11 mouse cellular contexts compared by ENCODE assay signal in genomic region chr12:9978494-9979112, GRCm38 (mm10).
DNase-seq lines count a peak whose midpoint lies in the region; ATAC-seq and TF ChIP-seq lines count a peak whose summit lies in the region.
"Had no signal": no experiment of that assay in that cellular context is flagged by ENCODE, and none has a peak within 500 bp of the region (broad histone marks: within the 10 kb centered on the region; RNA-seq: fewer than 3 reads in every experiment).

No protein-coding gene starts in this region.

- no peak overlapping the region for H3K9ac ChIP-seq in heart, embryonic 12.5 days
- H3K9ac ChIP-seq in hindbrain, embryonic 16.5 days (ENCODE audit: low read depth, low read length) = no peak overlapping the region
- H3K9ac ChIP-seq: limb, embryonic 13.5 days had no signal

- no peaks in the 10 kb centered on the region for H3K36me3 ChIP-seq in heart, embryonic 12.5 days
- no peaks in the 10 kb centered on the region for H3K36me3 ChIP-seq in heart, embryonic 10.5 days
- no peaks in the 10 kb centered on the region for H3K36me3 ChIP-seq in hindbrain, embryonic 16.5 days (ENCODE audit: control insufficient read depth, insufficient read depth, low read length)
- H3K36me3 ChIP-seq: limb, embryonic 13.5 days had no signal

- peaks cover 4% of the 10 kb centered on the region; the same call in 1 of the 2 replicates for H3K4me1 ChIP-seq in heart, embryonic 12.5 days (replicated peaks)
- H3K4me1 ChIP-seq in heart, embryonic 10.5 days = no peaks in the 10 kb centered on the region
- H3K4me1 ChIP-seq in hindbrain, embryonic 16.5 days (ENCODE audit: control insufficient read depth, insufficient read depth, low read depth, low read length) = no peaks in the 10 kb centered on the region
- no peaks in the 10 kb centered on the region for H3K4me1 ChIP-seq in olfactory bulb, adult 2 months (ENCODE audit: control insufficient read depth, insufficient read depth, low read length)
- H3K4me1 ChIP-seq: limb, embryonic 13.5 days had no signal

- H3K4me3 ChIP-seq in heart, embryonic 12.5 days = no peak overlapping the region
- no peak overlapping the region for H3K4me3 ChIP-seq in heart, embryonic 10.5 days
- no peak overlapping the region for H3K4me3 ChIP-seq in hindbrain, embryonic 16.5 days (ENCODE audit: low read length)
- H3K4me3 ChIP-seq in olfactory bulb, adult 2 months (ENCODE audit: insufficient read depth, low read depth, low read length) = no peak overlapping the region
- no peak overlapping the region for H3K4me3 ChIP-seq in gastrocnemius, adult 2 months
- H3K4me3 ChIP-seq: limb, embryonic 13.5 days had no signal

- WGBS in heart, embryonic 12.5 days = 73% methylated on average over 3 of the region's 3 CpGs
- WGBS in heart, embryonic 10.5 days = 75% methylated on average over 3 of the region's 3 CpGs
- 51% methylated on average over 3 of the region's 3 CpGs for WGBS in hindbrain, embryonic 16.5 days
- WGBS in olfactory bulb, adult 2 months = 19% methylated on average over 3 of the region's 3 CpGs

- TF ChIP-seq POLR2A in olfactory bulb, adult 2 months (IDR thresholded peaks at IDR 0.05; ENCODE audit: insufficient read depth, low read depth, low read length) = no peak

- intact Hi-C loops in gastrocnemius, adult 2 months (cut with DNase I) = no loop called here

- H3K9me3 ChIP-seq in heart, embryonic 12.5 days (replicated peaks) = no peaks in the 10 kb centered on the region
- no peaks in the 10 kb centered on the region for H3K9me3 ChIP-seq in heart, embryonic 10.5 days
- H3K9me3 ChIP-seq in hindbrain, embryonic 16.5 days (ENCODE audit: control insufficient read depth, low read length) = no peaks in the 10 kb centered on the region
- H3K9me3 ChIP-seq: limb, embryonic 13.5 days had no signal

- no peak for TF ChIP-seq CTCF in olfactory bulb, adult 2 months (IDR thresholded peaks at IDR 0.05; ENCODE audit: insufficient read depth, low read depth, low read length)
- no peak for TF ChIP-seq CTCF in gastrocnemius, adult 2 months (IDR thresholded peaks at IDR 0.05)

- ATAC-seq in heart, embryonic 12.5 days (ENCODE audit: insufficient number of reproducible peaks, low FRiP score) = no peak
- ATAC-seq in hindbrain, embryonic 16.5 days = peak; percentile 90

- H3K27me3 ChIP-seq in heart, embryonic 12.5 days (replicated peaks) = no peaks in the 10 kb centered on the region
- no peaks in the 10 kb centered on the region for H3K27me3 ChIP-seq in heart, embryonic 10.5 days (ENCODE audit: insufficient read depth, poor library complexity, severe bottlenecking)
- no peaks in the 10 kb centered on the region for H3K27me3 ChIP-seq in hindbrain, embryonic 16.5 days (replicated peaks; ENCODE audit: control insufficient read depth, insufficient read depth, low read length)
- H3K27me3 ChIP-seq: limb, embryonic 13.5 days had no signal

- DNase-seq in heart, embryonic 10.5 days (ENCODE audit: low spot score) = no peak
- peak; percentile 13 for DNase-seq in ovary, postnatal 36 days (ENCODE audit: low spot score)
- DNase-seq in ovary, postnatal 14 days (ENCODE audit: low spot score) = no peak
- no peak for DNase-seq in gastrocnemius, adult 2 months
- no peak for DNase-seq in thymus, postnatal 4 days
- DNase-seq: embryo, embryonic 11 days; kidney, adult 9 months had no signal

- peak overlapping the region; percentile 11; the same call in 1 of the 2 replicates for H3K27ac ChIP-seq in heart, embryonic 12.5 days (ENCODE audit: poor library complexity, severe bottlenecking)
- no peak overlapping the region; the same call in 1 of the 2 replicates for H3K27ac ChIP-seq in heart, embryonic 10.5 days
- no peak overlapping the region for H3K27ac ChIP-seq in hindbrain, embryonic 16.5 days (ENCODE audit: low read depth, low read length)
- peak overlapping the region; percentile 59; the same call in 1 of the 2 replicates for H3K27ac ChIP-seq in olfactory bulb, adult 2 months (ENCODE audit: insufficient read depth, low read depth, low read length)
- H3K27ac ChIP-seq in gastrocnemius, adult 2 months = no peak overlapping the region
- H3K27ac ChIP-seq: limb, embryonic 13.5 days had no signal

- H3K4me2 ChIP-seq in heart, embryonic 12.5 days = no peak overlapping the region
- no peak overlapping the region for H3K4me2 ChIP-seq in hindbrain, embryonic 16.5 days (ENCODE audit: low read length)
- H3K4me2 ChIP-seq: limb, embryonic 13.5 days had no signal

Comparison
In these comparisons a context has a peak if more than half of its experiments do, and no peak if none do; other contexts are left out.
1. H3K27ac ChIP-seq: peak in heart, embryonic 12.5 days (single experiment) and olfactory bulb, adult 2 months (single experiment); none in heart, embryonic 10.5 days (single experiment), hindbrain, embryonic 16.5 days (single experiment) and gastrocnemius, adult 2 months (single experiment).